Mouse (Mus musculus): ENCODE data around the gene Spink4. TPM values are rescaled to one million over a fixed set of nuclear protein-coding genes. Genes with fewer than 3 reads are reported as not detected.

The Spink4 gene
- not detected in 2 replicates for polyA plus RNA-seq (2015; fragmentation: Nextera tagmentation; extraction: Ambion mirVana)

DNA sequence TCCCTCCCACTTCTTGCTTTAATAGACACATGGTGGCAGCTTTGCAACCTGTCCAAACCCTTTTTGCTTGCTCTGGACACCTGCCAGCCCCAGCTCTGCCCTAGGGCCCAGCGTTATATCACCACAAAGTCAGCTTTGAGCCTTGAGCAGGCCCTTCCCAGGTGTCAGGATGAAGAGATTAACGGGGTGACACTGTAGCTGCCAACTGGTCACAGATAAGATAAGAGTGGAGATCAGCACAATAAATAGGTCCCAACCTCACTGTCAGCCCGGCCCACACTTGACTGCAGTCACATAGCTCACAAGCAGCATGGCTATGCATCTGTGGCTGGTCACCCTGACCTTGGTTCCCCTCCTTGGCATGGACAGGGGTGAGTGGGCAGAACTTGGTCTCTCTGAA, at the start of gene Spink4:
TSS of gene Spink4 (plus strand) at position 268 of the 400 bp plus-strand sequence.

DNA sequence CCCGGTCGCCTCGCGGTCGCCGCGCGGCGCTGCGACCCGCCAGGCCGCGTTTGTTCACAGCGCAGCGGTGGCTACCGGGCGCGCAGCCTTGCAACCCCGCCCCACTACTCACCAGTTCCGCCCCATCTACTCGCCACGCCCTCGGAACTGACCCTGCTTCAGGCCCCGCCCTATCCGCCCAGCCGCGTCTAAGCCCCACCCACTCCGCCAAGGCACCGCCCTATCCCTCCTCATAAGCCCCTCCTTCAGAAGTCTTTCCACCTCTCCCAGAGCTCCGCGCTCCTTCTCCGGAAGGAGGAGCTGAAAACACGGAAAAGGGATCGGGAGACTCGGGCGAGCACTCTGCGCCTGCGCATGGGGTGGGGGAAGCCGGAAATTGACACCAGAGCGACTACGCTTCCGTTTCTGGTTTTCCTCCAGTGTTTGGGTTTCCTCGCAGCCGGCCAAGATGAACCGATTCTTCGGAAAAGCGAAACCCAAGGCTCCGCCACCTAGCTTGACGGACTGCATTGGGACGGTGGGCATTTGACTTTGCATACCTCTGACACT, 28.4 kb downstream of the Spink4 start, which contains the start of the genes Bag1 and Chmp5:
TSS of gene Bag1 (minus strand) at position 135 of the 549 bp plus-strand sequence.
TSS of gene Chmp5 (plus strand) at position 248 of the 549 bp plus-strand sequence.

GRCm38 (mm10) chr4:40970842-40971701, 51.2 kb downstream of the Spink4 start, which contains the start of gene Nfx1:
TSS of gene Nfx1 (plus strand) at chr4:40970906.

Other genes with a start within 250 kb of the Spink4 start
- 20.4 and 23.8 TPM in 2 replicates for gene Aptx, start 216.9 kb upstream of the Spink4 start, polyA plus RNA-seq (2015; fragmentation: Nextera tagmentation; extraction: Ambion mirVana)
- gene Dnaja1, start 197.9 kb upstream of the Spink4 start, polyA plus RNA-seq (2015; fragmentation: Nextera tagmentation; extraction: Ambion mirVana): 154 and 181 TPM in 2 replicates
- 71.2 and 73.2 TPM in 2 replicates for gene Smu1, start 162.1 kb upstream of the Spink4 start, polyA plus RNA-seq (2015; fragmentation: Nextera tagmentation; extraction: Ambion mirVana)
- 47.1 and 49.8 TPM in 2 replicates for gene B4galt1, start 66.0 kb upstream of the Spink4 start, polyA plus RNA-seq (2015; fragmentation: Nextera tagmentation; extraction: Ambion mirVana)
- gene Bag1, start 28.2 kb downstream of the Spink4 start, polyA plus RNA-seq (2015; fragmentation: Nextera tagmentation; extraction: Ambion mirVana): 224 and 294 TPM in 2 replicates
- gene Chmp5, start 28.4 kb downstream of the Spink4 start, polyA plus RNA-seq (2015; fragmentation: Nextera tagmentation; extraction: Ambion mirVana): 64.2 and 76.5 TPM in 2 replicates
- 29.7 and 31.7 TPM in 2 replicates for gene Nfx1, start 50.9 kb downstream of the Spink4 start, polyA plus RNA-seq (2015; fragmentation: Nextera tagmentation; extraction: Ambion mirVana)
- 14.0 and 19.5 TPM in 2 replicates for gene Aqp7, start 128.1 kb downstream of the Spink4 start, polyA plus RNA-seq (2015; fragmentation: Nextera tagmentation; extraction: Ambion mirVana)
- gene Aqp3, start 178.1 kb downstream of the Spink4 start, polyA plus RNA-seq (2015; fragmentation: Nextera tagmentation; extraction: Ambion mirVana): 0.13 and 4.2 TPM in 2 replicates
- gene Nol6, start 204.4 kb downstream of the Spink4 start, polyA plus RNA-seq (2015; fragmentation: Nextera tagmentation; extraction: Ambion mirVana): 9.2 and 10.2 TPM in 2 replicates
- gene Ube2r2, start 215.7 kb downstream of the Spink4 start, polyA plus RNA-seq (2015; fragmentation: Nextera tagmentation; extraction: Ambion mirVana): 36.7 and 40.0 TPM in 2 replicates

All from skeletal muscle tissue, postnatal 0 days (tissue).